Mouse (Mus musculus) frontal cortex, postnatal 14 days (tissue): ENCODE results near the gene Gpr155.

Experiments
- DNase-seq, 2 experiments: peaks; one replicate each; pipeline ENCODE4 v3.0.0; 2022; ENCODE audit warnings: low spot score in 2 of 2

Gpr155 gene

GRCm38 (mm10) chr2:73319218-73319617, 67.2 kb downstream of the Gpr155 start:
- no peak for DNase-seq

DNA sequence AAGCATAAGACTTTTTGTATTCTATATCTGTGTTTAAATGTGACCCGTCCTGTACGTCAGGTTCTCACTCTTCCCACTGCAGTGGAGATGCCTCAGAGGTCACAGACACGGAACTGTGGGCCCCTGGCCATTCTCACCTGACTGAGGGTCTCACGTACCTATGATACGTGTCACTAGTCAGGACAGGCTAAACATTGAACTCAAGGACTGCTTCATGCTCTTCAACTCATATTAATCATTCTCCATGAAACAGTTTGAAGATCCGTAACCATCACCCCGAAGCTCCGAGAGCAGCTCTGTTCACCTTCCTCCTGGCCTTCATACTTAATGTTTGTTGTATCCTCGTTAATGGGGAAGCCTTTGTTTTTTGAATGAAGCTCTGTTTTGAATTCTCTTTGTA, 68.9 kb downstream of the Gpr155 start:
- DNase-seq: no peak

DNA sequence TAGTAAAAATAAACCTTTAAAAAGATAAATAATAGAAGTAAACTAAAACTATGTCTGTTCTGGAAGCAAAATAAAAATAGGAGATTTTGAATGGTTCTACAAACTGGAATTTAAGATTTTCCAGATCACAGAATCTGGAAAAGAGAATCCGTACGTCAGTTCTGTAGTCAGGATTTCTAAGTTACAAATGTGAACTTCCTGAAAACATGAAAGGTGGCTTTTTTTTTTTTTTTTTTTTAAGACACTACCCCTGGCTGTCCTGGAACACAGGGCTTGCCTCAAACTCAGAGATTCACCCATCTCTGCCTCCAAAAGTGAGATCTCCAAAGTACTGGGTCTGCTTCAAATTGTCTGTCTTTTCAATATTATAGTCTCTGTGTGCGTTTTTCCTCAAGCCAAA, 72.1 kb downstream of the Gpr155 start:
- DNase-seq: no peak

DNA sequence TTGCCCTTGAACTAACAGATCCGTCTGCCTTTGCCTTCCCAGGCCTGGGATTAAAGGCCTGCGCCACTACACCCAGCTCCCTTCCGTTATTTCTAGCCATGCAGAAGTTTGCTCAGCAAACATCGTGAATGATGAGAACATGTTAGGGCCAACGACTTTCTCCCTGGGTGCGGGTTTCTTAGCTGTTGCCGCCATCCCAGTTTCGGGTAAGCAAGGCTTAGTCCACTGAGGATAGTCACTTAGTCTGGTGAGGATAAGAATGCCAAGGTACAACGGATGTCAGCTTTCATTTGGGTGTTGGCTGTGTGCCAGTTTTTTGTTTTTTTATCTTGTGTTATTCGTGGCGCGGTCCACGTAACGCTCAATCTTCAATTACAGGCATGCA, 73.3 kb downstream of the Gpr155 start:
- DNase-seq: no peak

DNA sequence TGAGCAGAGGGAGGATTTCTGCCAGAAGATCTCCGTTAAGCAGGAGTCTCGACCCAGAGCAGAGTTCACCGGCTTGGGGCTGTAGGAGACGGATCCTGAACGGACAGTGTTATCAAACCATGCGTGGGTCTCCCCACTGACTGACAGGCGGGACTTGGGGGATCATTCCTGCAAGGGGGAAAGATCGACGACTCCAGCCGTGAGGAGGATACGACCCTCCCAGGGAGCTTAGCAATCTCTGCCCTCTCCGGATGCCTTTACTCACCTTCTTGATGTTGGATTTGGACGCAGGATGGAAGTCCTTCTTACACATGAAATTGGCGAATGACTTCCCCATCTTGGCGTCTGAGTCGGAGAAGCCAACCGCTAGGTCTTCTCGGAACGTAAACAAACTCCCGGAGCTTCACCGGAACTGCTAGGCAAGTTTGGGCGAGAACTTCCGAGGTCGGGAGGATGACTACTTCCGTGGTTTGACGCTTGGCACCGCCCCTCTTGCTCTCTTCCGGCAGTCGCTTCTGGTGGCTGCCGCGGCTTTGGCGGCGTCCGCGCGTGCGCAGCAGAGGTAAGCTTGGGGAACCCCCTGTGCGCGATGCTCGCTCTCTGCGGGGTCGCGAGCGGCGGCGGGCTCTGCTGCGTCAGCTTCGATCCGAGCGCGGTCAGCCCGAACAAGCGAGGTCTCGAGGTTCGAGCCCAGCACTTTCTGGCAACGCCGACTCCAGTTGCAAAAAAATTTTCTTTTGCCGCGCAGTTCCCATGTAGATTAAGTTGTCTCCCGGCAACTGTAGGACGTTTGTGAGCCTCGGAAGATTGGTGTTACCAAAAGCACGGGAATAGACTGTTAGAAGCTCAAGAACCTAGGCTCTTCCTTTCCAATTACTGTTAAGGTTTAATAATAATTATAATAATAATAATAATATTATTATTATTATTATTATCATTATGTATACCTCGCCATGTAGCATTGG, 73.9 kb downstream of the Gpr155 start, which contains the start of the genes Scrn3 and Cir1:
Scrn3 (plus strand) TSS at position 450 of the 965 bp plus-strand sequence.
Cir1 (minus strand) TSS at position 550 of the 965 bp plus-strand sequence.
- peak; percentile 89 to 92 for DNase-seq

DNA sequence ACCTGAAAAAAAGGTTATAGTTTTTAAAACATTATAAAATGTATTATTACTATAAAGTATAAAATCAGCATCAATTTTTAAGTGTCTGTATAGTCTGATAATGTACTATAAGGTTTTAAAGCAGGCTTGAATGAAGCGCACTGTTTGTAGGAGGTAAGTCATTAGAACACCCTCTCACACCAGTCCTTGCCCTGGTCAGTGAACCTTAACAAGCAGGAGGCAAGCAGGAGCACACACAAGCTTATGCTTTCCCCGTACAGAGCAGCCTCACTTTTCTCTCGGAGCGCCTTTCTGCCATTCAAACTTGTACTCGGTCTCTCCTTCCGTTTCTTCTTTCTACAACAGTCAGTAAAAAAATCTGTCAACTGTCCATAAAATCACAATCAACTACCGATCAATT, 80.4 kb downstream of the Gpr155 start:
- DNase-seq: no peak

DNA sequence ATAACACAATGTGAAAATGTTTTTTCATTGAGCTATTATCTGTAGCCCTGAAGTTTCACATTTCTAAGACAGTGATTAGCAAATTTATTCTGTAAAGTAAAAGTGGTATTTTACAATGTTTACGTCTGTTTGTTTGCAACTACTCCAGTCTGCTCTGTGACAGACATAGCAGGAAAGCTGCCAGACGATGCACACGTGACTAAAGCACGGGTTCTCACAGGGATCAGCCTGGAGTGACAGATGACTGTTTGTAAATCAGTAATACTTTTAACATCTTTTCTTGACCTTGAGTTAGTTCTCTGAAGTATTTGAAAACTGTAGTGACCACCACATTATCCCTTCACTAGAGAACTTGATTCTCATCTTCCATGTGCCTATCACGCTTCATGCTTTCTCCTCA, 81.9 kb downstream of the Gpr155 start:
- no peak for DNase-seq

DNA sequence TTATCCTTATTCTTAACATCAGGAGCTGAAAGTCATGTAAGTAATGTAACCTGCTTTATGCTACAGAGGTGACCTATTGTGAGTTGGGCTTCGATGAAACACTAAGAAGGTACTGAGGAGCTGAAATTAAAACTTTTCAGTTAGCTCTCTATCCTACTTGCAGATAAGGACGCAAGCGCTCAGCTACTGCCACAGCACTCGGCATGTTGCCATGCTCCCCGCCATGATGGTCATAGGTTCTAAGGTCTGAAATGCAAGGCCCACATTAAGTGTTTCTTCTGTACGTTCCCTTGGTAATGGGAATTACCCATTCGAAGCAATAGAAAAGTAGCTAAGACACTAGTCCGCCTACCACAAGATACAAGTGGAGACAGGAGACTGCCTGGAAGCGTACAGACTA, 83.7 kb downstream of the Gpr155 start:
- DNase-seq: no peak

DNA sequence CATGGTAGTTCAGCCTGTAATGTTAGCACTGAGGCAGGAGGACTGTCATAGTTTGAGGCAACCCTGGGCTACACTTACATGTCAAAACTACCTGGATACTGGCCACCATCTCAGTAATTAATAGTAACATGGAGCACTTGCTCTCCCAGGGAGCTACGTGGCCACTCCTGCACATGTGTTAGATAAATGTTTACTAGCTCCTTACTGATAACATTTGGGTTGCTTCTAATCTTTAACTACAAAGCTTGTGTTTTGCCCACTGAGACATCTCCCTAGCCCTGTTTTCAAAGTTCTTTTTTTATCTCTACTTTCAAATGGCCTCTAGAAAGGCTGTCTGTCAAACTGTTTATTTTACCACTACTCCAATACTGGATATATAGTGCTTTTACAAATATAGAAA, 84.4 kb downstream of the Gpr155 start:
- no peak for DNase-seq

- no peak for DNase-seq
Observed at GRCm38 (mm10) chr2:73298841-73299240, 87.5 kb downstream of the Gpr155 start.

DNA sequence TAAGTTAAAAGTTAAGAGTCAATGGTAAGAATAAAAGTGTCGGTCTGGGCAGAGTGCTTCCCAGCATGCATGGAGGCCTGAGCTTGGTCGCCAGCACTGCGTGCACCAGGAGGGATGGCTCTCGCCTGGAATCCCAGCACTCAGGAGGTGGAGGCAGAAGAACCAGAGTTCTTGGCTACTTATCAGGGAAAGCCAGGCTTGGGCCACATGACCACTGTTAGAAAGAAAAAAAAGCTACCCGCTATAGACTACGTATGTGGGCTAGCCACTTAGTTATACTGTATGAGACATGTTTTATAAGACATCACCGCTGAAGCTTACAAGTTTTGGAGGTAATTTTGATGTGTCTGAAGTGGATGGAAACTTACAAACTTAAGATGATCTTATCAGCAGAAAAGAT, 88.2 kb downstream of the Gpr155 start:
- DNase-seq: no peak

GRCm38 (mm10) chr2:73295023-73295422, 91.3 kb downstream of the Gpr155 start:
- no peak for DNase-seq
